Mouse (Mus musculus): ENCODE measurements around the gene Rnf220. TPM values are rescaled to one million over a fixed set of nuclear protein-coding genes. Genes with fewer than 3 reads are reported as not detected.
"Not testable (repeated sequence)": the region's sequence is repeated elsewhere in the genome, so short reads cannot be mapped to it uniquely, and the experiment has no call there.

Rnf220 gene
- polyA plus RNA-seq, 1 experiment from 2014 or later = 17.3 TPM

GRCm38 (mm10) chr4:117262101-117262913 is 234.5 kb downstream of the Rnf220 start:
- Histone ChIP-seq H3K4me3 (ENCODE audit: low read depth, low read length) (no peak overlapping the region), H3K4me2 (ENCODE audit: low read depth, low read length) (no peak overlapping the region), H3K27ac (ENCODE audit: low read depth) (no peak overlapping the region), H3K36me3 (replicated peaks; ENCODE audit: insufficient read depth, low read length) (no peaks in the 10 kb centered on the region), H3K27me3 (ENCODE audit: insufficient read depth, low read length) (no peaks in the 10 kb centered on the region), H3K9ac (replicated peaks) (no peak overlapping the region), H3K4me1 (ENCODE audit: insufficient read depth) (no peaks in the 10 kb centered on the region), H3K9me3 (ENCODE audit: low read length) (no peaks in the 10 kb centered on the region)
- 63% methylated on average over 13 of the region's 13 CpGs for WGBS (ENCODE audit: insufficient replicate concordance)
- TF ChIP-seq CTCF (IDR thresholded peaks at IDR 0.05; ENCODE audit: low read depth) (no peak), EP300 (IDR thresholded peaks at IDR 0.05; ENCODE audit: low read depth) (no peak)
- no peak for ATAC-seq
- no peak for DNase-seq

GRCm38 (mm10) chr4:117261222-117261621 is 235.6 kb downstream of the Rnf220 start:
- ATAC-seq = no peak
- Histone ChIP-seq H3K9ac (replicated peaks) (no peak overlapping the region), H3K27me3 (ENCODE audit: insufficient read depth, low read length) (no peaks in the 10 kb centered on the region), H3K9me3 (ENCODE audit: low read length) (no peaks in the 10 kb centered on the region), H3K4me2 (ENCODE audit: low read depth, low read length) (no peak overlapping the region), H3K4me3 (ENCODE audit: low read depth, low read length) (no peak overlapping the region), H3K36me3 (replicated peaks; ENCODE audit: insufficient read depth, low read length) (no peaks in the 10 kb centered on the region), H3K4me1 (ENCODE audit: insufficient read depth) (no peaks in the 10 kb centered on the region), H3K27ac (ENCODE audit: low read depth) (no peak overlapping the region)
- TF ChIP-seq EP300 (IDR thresholded peaks at IDR 0.05; ENCODE audit: low read depth) (no peak), CTCF (IDR thresholded peaks at IDR 0.05; ENCODE audit: low read depth) (no peak)
- 84% methylated on average over 2 of the region's 2 CpGs for WGBS (ENCODE audit: insufficient replicate concordance)
- no peak for DNase-seq

- H3K9me3 ChIP-seq (ENCODE audit: low read length); ATAC-seq; H3K9ac ChIP-seq (replicated peaks); DNase-seq; H3K4me3 ChIP-seq (ENCODE audit: low read depth, low read length); H3K4me1 ChIP-seq (ENCODE audit: insufficient read depth); H3K4me2 ChIP-seq (ENCODE audit: low read depth, low read length); H3K36me3 ChIP-seq (replicated peaks; ENCODE audit: insufficient read depth, low read length); H3K27me3 ChIP-seq (ENCODE audit: insufficient read depth, low read length); H3K27ac ChIP-seq (ENCODE audit: low read depth): not testable (repeated sequence)
- peak; percentile 37; the same call in 1 of the 2 replicates for TF ChIP-seq CTCF (IDR thresholded peaks at IDR 0.05; ENCODE audit: low read depth)
- 66% methylated on average over 6 of the region's 6 CpGs for WGBS (ENCODE audit: insufficient replicate concordance)
These were observed 236.9 kb downstream of the Rnf220 start for GRCm38 (mm10) chr4:117259909-117260308.

GRCm38 (mm10) chr4:117254672-117255071 is 242.2 kb downstream of the Rnf220 start:
- H3K4me1 ChIP-seq (ENCODE audit: insufficient read depth) = peaks cover 31% of the 10 kb centered on the region
- H3K27ac ChIP-seq (ENCODE audit: low read depth) = no peak overlapping the region
- no peak overlapping the region for H3K4me2 ChIP-seq (ENCODE audit: low read depth, low read length)
- no peak overlapping the region for H3K4me3 ChIP-seq (ENCODE audit: low read depth, low read length)
- H3K9me3 ChIP-seq (ENCODE audit: low read length) = no peaks in the 10 kb centered on the region
- no peaks in the 10 kb centered on the region for H3K27me3 ChIP-seq (ENCODE audit: insufficient read depth, low read length)
- no peak for DNase-seq
- no peak for TF ChIP-seq CTCF (IDR thresholded peaks at IDR 0.05; ENCODE audit: low read depth)
- no peak for ATAC-seq
- no peak overlapping the region for H3K9ac ChIP-seq (replicated peaks)
- WGBS (ENCODE audit: insufficient replicate concordance) = 51% methylated on average over 6 of the region's 6 CpGs
- no peaks in the 10 kb centered on the region for H3K36me3 ChIP-seq (replicated peaks; ENCODE audit: insufficient read depth, low read length)

- Histone ChIP-seq H3K9me3 (ENCODE audit: low read length) (no peaks in the 10 kb centered on the region), H3K36me3 (replicated peaks; ENCODE audit: insufficient read depth, low read length) (no peaks in the 10 kb centered on the region), H3K4me3 (ENCODE audit: low read depth, low read length) (no peak overlapping the region), H3K27me3 (ENCODE audit: insufficient read depth, low read length) (no peaks in the 10 kb centered on the region), H3K9ac (replicated peaks) (no peak overlapping the region), H3K4me2 (ENCODE audit: low read depth, low read length) (no peak overlapping the region), H3K4me1 (ENCODE audit: insufficient read depth) (peaks cover 31% of the 10 kb centered on the region), H3K27ac (ENCODE audit: low read depth) (no peak overlapping the region)
- no peak for DNase-seq
- WGBS (ENCODE audit: insufficient replicate concordance) = 27% methylated on average over 5 of the region's 5 CpGs
- ATAC-seq = no peak
- TF ChIP-seq CTCF (IDR thresholded peaks at IDR 0.05; ENCODE audit: low read depth) (no peak), EP300 (IDR thresholded peaks at IDR 0.05; ENCODE audit: low read depth) (no peak)
These were observed 242.7 kb downstream of the Rnf220 start for GRCm38 (mm10) chr4:117254017-117254627.

GRCm38 (mm10) chr4:117253218-117254016 is 243.4 kb downstream of the Rnf220 start:
- no peak for DNase-seq
- H3K4me2 ChIP-seq (ENCODE audit: low read depth, low read length) = peak overlapping the region; percentile 73; the same call in 1 of the 2 replicates

More at GRCm38 (mm10) chr4:117253218-117254016, 243.4 kb downstream of the Rnf220 start:
- H3K36me3 ChIP-seq (replicated peaks; ENCODE audit: insufficient read depth, low read length) = no peaks in the 10 kb centered on the region
- peaks cover 31% of the 10 kb centered on the region for H3K4me1 ChIP-seq (ENCODE audit: insufficient read depth)
- H3K27ac ChIP-seq (ENCODE audit: low read depth) = peak overlapping the region; percentile 76; the same call in 1 of the 2 replicates
- H3K9me3 ChIP-seq (ENCODE audit: low read length) = no peaks in the 10 kb centered on the region
- no peak for ATAC-seq
- no peaks in the 10 kb centered on the region for H3K27me3 ChIP-seq (ENCODE audit: insufficient read depth, low read length)
- 35% methylated on average over 12 of the region's 12 CpGs for WGBS (ENCODE audit: insufficient replicate concordance)
- H3K9ac ChIP-seq (replicated peaks) = no peak overlapping the region; the same call in 1 of the 2 replicates
- H3K4me3 ChIP-seq (ENCODE audit: low read depth, low read length) = no peak overlapping the region
- no peak for TF ChIP-seq EP300 (IDR thresholded peaks at IDR 0.05; ENCODE audit: low read depth)
- TF ChIP-seq CTCF (IDR thresholded peaks at IDR 0.05; ENCODE audit: low read depth) = no peak

All from liver, postnatal 0 days (tissue).